Mouse (Mus musculus): Measurements from ENCODE around the gene Gm11020. TPM values are rescaled to one million over a fixed set of nuclear protein-coding genes. Genes with fewer than 3 reads are reported as not detected.

The Gm11020 gene
- not detected for polyA plus RNA-seq (2017; shearing (Covaris generic))

DNA sequence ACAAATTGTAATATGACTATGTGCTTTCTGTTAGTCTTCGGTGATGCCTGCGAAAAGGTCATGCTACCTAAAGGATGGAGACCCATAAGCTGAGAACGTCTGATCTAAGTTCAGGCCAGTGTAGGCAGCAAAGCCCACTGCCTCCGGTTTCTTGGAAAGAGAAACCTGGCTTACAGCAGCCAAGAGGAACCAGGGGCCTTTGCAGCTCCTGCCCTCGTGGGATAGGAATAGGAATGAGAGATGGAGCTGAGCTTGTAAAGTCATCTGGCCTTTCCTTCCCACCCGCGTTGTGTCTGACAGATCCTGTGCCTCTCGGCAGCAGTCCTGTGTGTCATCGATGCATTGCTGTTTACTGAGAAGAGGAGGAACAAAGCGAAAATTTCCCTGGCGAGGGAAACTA, at the start of gene Gm11020:
Gm11020 (plus strand) TSS at position 301 of the 400 bp plus-strand sequence.

DNA sequence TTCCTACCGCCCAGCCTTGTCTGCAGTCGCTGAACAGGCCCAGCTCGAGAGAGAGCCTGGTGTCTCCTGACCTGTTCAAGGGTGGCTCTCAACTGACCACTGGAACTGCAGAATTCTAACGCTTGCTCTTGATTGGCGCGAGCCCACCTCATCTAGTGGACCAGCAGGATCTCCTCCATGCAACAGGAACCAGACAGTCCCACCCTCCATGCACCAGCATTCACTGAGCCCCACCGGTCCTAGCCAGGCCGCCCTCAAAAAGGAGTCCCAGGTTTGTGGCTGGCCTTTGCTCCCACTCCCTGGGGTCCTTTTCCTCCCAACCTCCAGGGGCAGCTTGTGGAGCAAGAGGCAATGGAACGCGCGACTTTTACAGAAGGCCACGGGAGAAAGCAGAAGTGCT, 28.3 kb upstream of the Gm11020 start, which contains the start of gene Cmtm2a:
Cmtm2a (minus strand) TSS at position 101 of the 400 bp plus-strand sequence.

GRCm38 (mm10) chr8:104309441-104310155, 11.8 kb upstream of the Gm11020 start, which contains the start of the genes Gm45711 and Cmtm1:
Gene Gm45711, minus strand, starts transcription at chr8:104310081.
Gene Cmtm1, minus strand, starts transcription at chr8:104310145.

DNA sequence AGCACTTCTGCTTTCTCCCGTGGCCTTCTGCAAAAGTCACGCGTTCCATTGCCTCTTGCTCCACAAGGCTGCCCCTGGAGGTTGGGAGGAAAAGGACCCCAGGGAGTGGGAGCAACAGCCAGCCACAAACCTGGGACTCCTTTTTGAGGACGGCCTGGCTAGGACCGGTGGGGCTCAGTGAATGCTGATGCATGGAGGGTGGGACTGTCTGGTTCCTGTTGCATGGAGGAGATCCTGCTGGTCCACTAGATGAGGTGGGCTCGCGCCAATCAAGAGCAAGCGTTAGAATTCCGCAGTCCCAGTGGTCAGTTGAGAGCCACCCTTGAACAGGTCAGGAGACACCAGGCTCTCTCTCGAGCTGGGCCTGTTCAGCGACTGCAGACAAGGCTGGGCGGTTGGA, 563 bp downstream of the Gm11020 start, which contains the start of gene Cmtm2b:
Cmtm2b (plus strand) TSS at position 301 of the 400 bp plus-strand sequence.

DNA sequence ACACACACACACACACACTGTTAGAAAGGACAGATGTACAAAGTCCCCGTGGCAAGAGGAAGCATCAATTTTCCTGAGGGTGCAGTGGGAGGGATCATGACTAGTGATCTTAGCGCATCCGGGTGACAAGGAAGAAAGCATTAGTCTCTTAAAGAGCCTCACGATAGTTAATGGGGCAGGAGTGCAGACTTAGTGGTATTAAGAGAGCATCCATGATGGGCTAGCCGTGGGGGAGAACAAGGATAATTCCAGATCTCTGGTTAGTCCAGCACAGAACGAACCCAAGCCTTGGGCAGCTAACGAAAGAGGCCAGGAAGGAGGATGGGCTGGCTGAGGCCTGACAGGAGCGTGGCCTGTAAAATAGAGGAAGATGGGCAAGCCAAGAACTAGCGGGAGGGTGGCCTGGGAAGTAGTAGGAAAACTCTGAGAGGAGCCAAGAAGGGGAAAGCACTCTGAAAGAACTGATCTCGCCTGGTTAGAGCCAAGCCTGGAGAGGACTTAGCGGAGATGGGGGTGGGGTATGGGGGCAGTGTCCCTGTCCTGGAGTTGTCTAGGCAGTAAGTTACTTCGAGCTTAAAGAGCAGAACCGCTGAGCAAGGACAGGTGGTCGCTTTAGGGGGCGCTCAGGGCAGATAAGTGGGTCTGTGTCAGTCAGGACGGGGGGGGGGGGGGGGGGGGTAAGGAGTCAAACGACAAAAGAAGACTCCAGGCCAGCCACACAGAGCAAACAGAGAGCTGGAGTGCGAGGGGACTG, 18.0 kb downstream of the Gm11020 start, which contains the start of gene Cmtm3:
Cmtm3 (plus strand) TSS at position 182 of the 754 bp plus-strand sequence.

Other genes starting within 250 kb of the Gm11020 start
- gene Cdh5, start 219.9 kb upstream of the Gm11020 start, polyA plus RNA-seq (2017; shearing (Covaris generic)): not detected
- not detected for gene Bean1, start 151.1 kb upstream of the Gm11020 start, polyA plus RNA-seq (2017; shearing (Covaris generic))
- 107 TPM for gene Tk2, start 73.0 kb upstream of the Gm11020 start, polyA plus RNA-seq (2017; shearing (Covaris generic))
- gene Cklf, start 70.7 kb upstream of the Gm11020 start, polyA plus RNA-seq (2017; shearing (Covaris generic)): 130 TPM
- gene Cmtm2a, start 28.4 kb upstream of the Gm11020 start, polyA plus RNA-seq (2017; shearing (Covaris generic)): not detected
- gene Gm45711, start 11.5 kb upstream of the Gm11020 start, polyA plus RNA-seq (2017; shearing (Covaris generic)): not detected
- not detected for gene Cmtm1, start 11.4 kb upstream of the Gm11020 start, polyA plus RNA-seq (2017; shearing (Covaris generic))
- not detected for gene Cmtm2b, start 663 bp downstream of the Gm11020 start, polyA plus RNA-seq (2017; shearing (Covaris generic))
- gene Cmtm3, start 17.8 kb downstream of the Gm11020 start, polyA plus RNA-seq (2017; shearing (Covaris generic)): 35.3 TPM
- gene Cmtm4, start 74.2 kb downstream of the Gm11020 start, polyA plus RNA-seq (2017; shearing (Covaris generic)): 0.20 TPM
- gene Dync1li2, start 121.5 kb downstream of the Gm11020 start, polyA plus RNA-seq (2017; shearing (Covaris generic)): 50.1 TPM
- gene Terb1, start 188.3 kb downstream of the Gm11020 start, polyA plus RNA-seq (2017; shearing (Covaris generic)): 0.13 TPM
- 112 TPM for gene Nae1, start 213.1 kb downstream of the Gm11020 start, polyA plus RNA-seq (2017; shearing (Covaris generic))
- 4.7 TPM for gene Car7, start 213.1 kb downstream of the Gm11020 start, polyA plus RNA-seq (2017; shearing (Covaris generic))